Mouse (Mus musculus): ENCODE results near the gene Tgfbr3l.

GRCm38 (mm10) chr8:4292738-4293137 lies 44.7 kb downstream of the Tgfbr3l start:
- no peak for TF ChIP-seq CTCF (conservative IDR thresholded peaks at IDR 0.05; ENCODE audit: low read length)
- no peak for TF ChIP-seq POU5F1 (IDR thresholded peaks at IDR 0.05; ENCODE audit: borderline replicate concordance, low read length)
- TF ChIP-seq NANOG (IDR thresholded peaks at IDR 0.05; ENCODE audit: borderline replicate concordance, low read length): no peak
